Mouse (Mus musculus) small intestine, adult 2 months (tissue): ENCODE results near the gene Gstm1. TPM values are rescaled to one million over a fixed set of nuclear protein-coding genes. Genes with fewer than 3 reads are reported as not detected.
A peak's percentile ranks its signal among the peaks of the same experiment; 100 is the strongest.
"Not testable (repeated sequence)": the region's sequence is repeated elsewhere in the genome, so short reads cannot be mapped to it uniquely, and the experiment has no call there.

ENCODE experiments used
- H3K27ac ChIP-seq: fragments of 200-500 bp; 2 replicates; pipeline ENCODE4 v1.5.1; 2012; ENCODE audit warnings: low read depth, low read length, control low read depth, inconsistent platforms; ENCODE audit not compliant: insufficient read depth
- H3K27me3 ChIP-seq: fragments of 200-500 bp; 2 replicates; pipeline ENCODE4 v1.6.1; 2012; ENCODE audit warnings: mild to moderate bottlenecking, moderate library complexity, low read length, inconsistent platforms; ENCODE audit not compliant: control insufficient read depth, insufficient read depth
- H3K36me3 ChIP-seq: fragments of 200-500 bp; 2 replicates; pipeline ENCODE4 v1.6.1; 2012; ENCODE audit warnings: mild to moderate bottlenecking, low read length, control low read depth, inconsistent platforms; ENCODE audit not compliant: control insufficient read depth, insufficient read depth
- H3K4me1 ChIP-seq: fragments of 200-500 bp; 2 replicates; pipeline ENCODE4 v1.6.1; 2012; ENCODE audit warnings: low read length, inconsistent platforms, mixed read lengths; ENCODE audit not compliant: control insufficient read depth, insufficient read depth, insufficient read length
- H3K4me3 ChIP-seq: fragments of 200-500 bp; 2 replicates; pipeline ENCODE4 v1.5.1; 2012; ENCODE audit warnings: low read depth, mild to moderate bottlenecking, control low read depth, inconsistent platforms, low read length, moderate library complexity
- CTCF ChIP-seq: fragments of 200-500 bp; IDR thresholded peaks from 2 replicates; pipeline ENCODE4 v1.5.1; 2012; ENCODE audit warnings: low read depth, mild to moderate bottlenecking, control low read depth, inconsistent platforms, low read length, moderate library complexity, mixed read lengths; ENCODE audit not compliant: insufficient replicate concordance, insufficient read length; ENCODE audit errors: extremely low read depth
- POLR2A ChIP-seq: fragments of 200-500 bp; IDR thresholded peaks from 2 replicates; pipeline ENCODE4 v1.6.1; 2012; ENCODE audit warnings: low read depth, mild to moderate bottlenecking, control low read depth, inconsistent platforms, low read length, moderate library complexity
- WGBS: fragments of 180-500 bp; shearing (Covaris S2); methylation state at CpG from one replicate; pipeline ENCODE4 v1.1.7; 2018; 5-methylcytosine and 5-hydroxymethylcytosine counted together
- polyA plus RNA-seq: library from polyadenylated mRNA; depleted of rRNA; stranded (reverse); fragments of >200 nt; gene quantifications from 2 replicates; pipeline ENCODE4 v1.2.3, GENCODE M21; 2012

Gstm1 gene
- polyA plus RNA-seq, 1 experiment = 243 TPM

DNA sequence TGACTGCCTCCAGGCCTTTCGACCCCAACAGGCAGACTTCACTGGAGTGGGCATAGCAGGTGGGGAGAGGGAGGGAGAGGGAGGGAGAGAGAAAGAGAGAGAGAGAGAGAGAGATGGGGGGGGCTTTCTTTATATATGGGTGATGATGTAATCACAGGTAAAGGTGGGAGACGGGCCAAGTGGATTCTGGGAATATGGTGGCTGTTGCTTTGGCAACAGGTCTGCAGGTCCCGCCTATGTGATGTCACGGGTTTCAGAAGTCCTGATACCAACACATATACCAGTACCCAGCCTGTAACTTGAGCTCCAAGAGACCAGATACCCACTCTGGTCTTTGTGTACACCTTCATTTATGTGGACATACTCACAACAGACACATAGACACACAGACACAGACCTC is 21.2 kb downstream of the Gstm1 start:
- H3K4me3 ChIP-seq = no peak overlapping the region
- no peak for TF ChIP-seq CTCF
- TF ChIP-seq POLR2A = no peak
- no peaks in the 10 kb centered on the region for H3K36me3 ChIP-seq
- H3K4me1 ChIP-seq = no peaks in the 10 kb centered on the region
- H3K27ac ChIP-seq = no peak overlapping the region
- WGBS = 88% methylated on average over 4 of the region's 4 CpGs
- H3K27me3 ChIP-seq = no peaks in the 10 kb centered on the region

- 93% methylated on average over 2 of the region's 2 CpGs for WGBS
- not testable (repeated sequence) for H3K4me1 ChIP-seq, H3K4me3 ChIP-seq, H3K36me3 ChIP-seq, H3K27me3 ChIP-seq, H3K27ac ChIP-seq
Measured at GRCm38 (mm10) chr3:107995974-107996373, 21.8 kb downstream of the Gstm1 start.

DNA sequence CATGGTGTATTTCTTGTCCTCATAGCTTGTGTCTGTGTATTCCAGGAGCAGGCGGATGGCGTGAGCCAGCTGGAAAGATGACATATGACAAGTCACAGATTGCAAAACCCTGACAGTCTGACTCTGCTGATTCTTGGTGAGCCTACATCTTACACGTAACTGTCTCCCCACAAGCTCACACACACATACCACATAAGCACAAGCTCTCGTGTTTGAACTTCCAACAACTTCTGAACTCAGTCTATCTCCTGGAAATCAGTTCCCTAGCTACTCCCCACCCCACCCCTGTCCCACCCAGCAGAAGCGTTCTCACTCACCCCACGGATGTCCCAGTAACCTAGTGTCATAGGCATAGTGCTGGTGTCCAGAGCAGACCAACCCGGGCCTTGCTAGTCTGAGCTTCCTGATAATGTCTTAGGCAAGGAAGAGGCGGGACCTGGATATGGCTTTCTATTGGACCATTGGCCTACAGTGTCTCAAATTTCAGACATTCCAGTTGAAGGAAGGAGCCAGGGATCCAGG is 31.7 kb downstream of the Gstm1 start, which contains the start of gene Gstm2:
Gene Gstm2, minus strand, starts transcription at position 413 of the 522 bp plus-strand sequence.
- Histone ChIP-seq H3K27ac (no peak within 1 kb of the TSS), H3K4me3 (peak within 1 kb of the TSS; percentile 20; the same call in 1 of the 2 replicates)
- 29% methylated on average over 8 of the region's 8 CpGs for WGBS

GRCm38 (mm10) chr3:107985141-107985540 is 32.6 kb downstream of the Gstm1 start:
- not testable (repeated sequence) for H3K27ac ChIP-seq, H3K36me3 ChIP-seq, H3K27me3 ChIP-seq, H3K4me3 ChIP-seq
- peaks cover 20% of the 10 kb centered on the region for H3K4me1 ChIP-seq
- 100% methylated on average over 2 of the region's 2 CpGs for WGBS

More for the DNA sequence above, 31.7 kb downstream of the Gstm1 start, which contains the start of gene Gstm2:
- Histone ChIP-seq H3K27me3 (no peaks in the 10 kb centered on the region), H3K36me3 (no peaks in the 10 kb centered on the region), H3K4me1 (peaks cover 13% of the 10 kb centered on the region; the same call in 1 of the 2 replicates)
- no peak for TF ChIP-seq POLR2A
- TF ChIP-seq CTCF = no peak

GRCm38 (mm10) chr3:107984471-107984870 is 33.3 kb downstream of the Gstm1 start:
- no peaks in the 10 kb centered on the region for H3K27me3 ChIP-seq
- H3K36me3 ChIP-seq = no peaks in the 10 kb centered on the region
- WGBS = 61% methylated on average over 5 of the region's 5 CpGs
- peaks cover 22% of the 10 kb centered on the region for H3K4me1 ChIP-seq
- no peak overlapping the region for H3K4me3 ChIP-seq
- TF ChIP-seq CTCF (no peak), POLR2A (no peak)
- H3K27ac ChIP-seq = no peak overlapping the region

DNA sequence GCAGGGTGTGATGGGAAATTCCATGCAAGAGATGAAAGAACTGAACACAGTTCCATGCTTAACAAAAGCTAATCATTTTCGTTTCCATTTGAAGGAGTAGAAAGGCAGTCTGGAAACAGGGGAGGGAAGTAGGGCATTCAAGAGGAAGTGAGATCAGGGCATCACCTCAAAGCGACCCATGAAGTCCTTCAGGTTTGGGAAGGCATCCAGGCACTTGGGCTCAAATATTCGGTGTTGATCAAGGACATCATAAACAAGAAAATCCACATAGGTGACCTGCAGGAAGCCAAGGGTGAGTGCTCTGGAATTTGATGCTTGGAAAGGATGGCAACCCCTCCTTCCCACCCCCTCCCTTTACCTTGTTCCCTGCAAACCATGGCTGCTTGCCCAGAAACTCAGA is 34.0 kb downstream of the Gstm1 start:
- no peaks in the 10 kb centered on the region for H3K36me3 ChIP-seq
- H3K4me1 ChIP-seq = peaks cover 25% of the 10 kb centered on the region
- no peaks in the 10 kb centered on the region for H3K27me3 ChIP-seq
- H3K27ac ChIP-seq = no peak overlapping the region
- no peak for TF ChIP-seq POLR2A
- no peak for TF ChIP-seq CTCF
- no peak overlapping the region for H3K4me3 ChIP-seq
- 66% methylated on average over 3 of the region's 3 CpGs for WGBS

DNA sequence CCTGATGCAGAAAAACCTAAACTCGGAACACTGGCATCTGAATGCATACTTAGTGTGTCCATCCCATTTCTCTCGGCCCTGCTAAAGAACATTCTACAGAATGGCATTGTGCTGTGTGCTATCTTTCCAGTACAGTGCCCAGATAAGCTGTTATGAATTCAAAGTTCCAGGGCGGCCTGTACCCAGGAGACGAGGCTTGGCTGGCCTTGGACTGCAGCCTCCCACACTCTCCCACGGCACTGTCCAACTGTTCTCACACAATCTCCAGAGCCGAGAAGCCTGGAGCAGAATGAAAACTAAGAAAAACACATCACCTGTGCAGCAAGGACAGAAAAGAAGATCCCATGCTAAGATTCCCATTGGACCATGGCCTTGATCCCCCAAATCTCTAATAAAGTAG is 35.0 kb downstream of the Gstm1 start:
- Histone ChIP-seq H3K4me1 (peaks cover 31% of the 10 kb centered on the region), H3K4me3 (no peak overlapping the region), H3K27ac (peak overlapping the region; percentile 62; the same call in 1 of the 2 replicates), H3K27me3 (no peaks in the 10 kb centered on the region), H3K36me3 (no peaks in the 10 kb centered on the region)
- 54% methylated on average over 6 of the region's 6 CpGs for WGBS
- TF ChIP-seq POLR2A (no peak), CTCF (no peak)

DNA sequence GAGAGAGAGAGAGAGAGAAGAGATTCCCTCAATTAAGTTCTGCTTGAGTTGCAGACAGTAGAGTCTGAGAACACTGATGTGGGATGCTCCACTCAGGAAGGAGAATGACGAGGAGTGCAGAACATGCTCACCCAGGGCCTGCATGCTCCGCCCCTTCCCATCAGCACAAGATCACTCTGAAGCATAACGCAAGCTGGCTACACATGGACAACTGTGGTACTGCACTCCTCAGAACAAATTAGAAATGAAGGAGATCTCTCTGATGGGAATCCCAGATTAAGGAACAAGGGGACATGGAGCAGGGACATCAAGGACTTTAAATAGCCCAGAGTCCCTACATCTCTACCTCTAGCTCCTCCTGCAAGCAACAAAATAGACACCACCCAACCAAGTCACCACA is 36.5 kb downstream of the Gstm1 start:
- Histone ChIP-seq H3K36me3 (no peaks in the 10 kb centered on the region), H3K27ac (no peak overlapping the region), H3K27me3 (no peaks in the 10 kb centered on the region), H3K4me1 (peaks cover 39% of the 10 kb centered on the region), H3K4me3 (no peak overlapping the region)
- 67% methylated on average over 3 of the region's 3 CpGs for WGBS
- TF ChIP-seq POLR2A (no peak), CTCF (no peak)
